Mouse (Mus musculus) myocyte (in vitro differentiated cells): ENCODE data around the gene Ints14.

ENCODE experiments used
- CEBPB ChIP-seq: IDR thresholded peaks from 2 replicates; pipeline ENCODE4 v1.6.1; 2011; ENCODE audit warnings: mild to moderate bottlenecking, moderate library complexity; ENCODE audit not compliant: poor library complexity, insufficient read depth, severe bottlenecking
- E2F4 ChIP-seq: IDR thresholded peaks from one replicate; pipeline ENCODE4 v1.6.1; 2011; ENCODE audit warnings: mild to moderate bottlenecking, control low read depth, moderate library complexity; ENCODE audit not compliant: insufficient read depth
- MAX ChIP-seq: IDR thresholded peaks from one replicate; pipeline ENCODE4 v1.6.1; 2011; ENCODE audit warnings: low read depth, mild to moderate bottlenecking, control low read depth
- MYOD1 ChIP-seq, 3 experiments: IDR thresholded peaks; one replicate each; pipeline ENCODE4 v1.6.1; 2011; ENCODE audit warnings: control low read depth in 2 of 3, low read depth in 2 of 3, mild to moderate bottlenecking in 2 of 3, moderate library complexity in 1 of 3; ENCODE audit not compliant: insufficient read length in 2 of 3, control insufficient read depth in 1 of 3
- MYOG ChIP-seq, 3 experiments: IDR thresholded peaks; one replicate each; pipeline ENCODE4 v1.6.1; 2011; ENCODE audit warnings: control low read depth in 2 of 3, low read depth in 2 of 3, mild to moderate bottlenecking in 2 of 3; ENCODE audit not compliant: insufficient read length in 2 of 3, control insufficient read depth in 1 of 3, insufficient read depth in 1 of 3
- POLR2A ChIP-seq: IDR thresholded peaks from one replicate; pipeline ENCODE4 v1.6.1; 2011; ENCODE audit warnings: low read depth, mild to moderate bottlenecking, control low read depth, moderate library complexity; ENCODE audit not compliant: insufficient read length
- POLR2AphosphoS2 ChIP-seq: IDR thresholded peaks from one replicate; pipeline ENCODE4 v1.6.1; 2011; ENCODE audit warnings: low read depth, control low read depth; ENCODE audit not compliant: insufficient read length
- TCF12 ChIP-seq: IDR thresholded peaks from one replicate; pipeline ENCODE4 v1.6.1; 2011; ENCODE audit warnings: mild to moderate bottlenecking, control low read depth; ENCODE audit not compliant: poor library complexity, insufficient read depth, severe bottlenecking
- USF1 ChIP-seq: IDR thresholded peaks from one replicate; pipeline ENCODE4 v1.6.1; 2011; ENCODE audit warnings: low read depth, mild to moderate bottlenecking, control low read depth, moderate library complexity

DNA sequence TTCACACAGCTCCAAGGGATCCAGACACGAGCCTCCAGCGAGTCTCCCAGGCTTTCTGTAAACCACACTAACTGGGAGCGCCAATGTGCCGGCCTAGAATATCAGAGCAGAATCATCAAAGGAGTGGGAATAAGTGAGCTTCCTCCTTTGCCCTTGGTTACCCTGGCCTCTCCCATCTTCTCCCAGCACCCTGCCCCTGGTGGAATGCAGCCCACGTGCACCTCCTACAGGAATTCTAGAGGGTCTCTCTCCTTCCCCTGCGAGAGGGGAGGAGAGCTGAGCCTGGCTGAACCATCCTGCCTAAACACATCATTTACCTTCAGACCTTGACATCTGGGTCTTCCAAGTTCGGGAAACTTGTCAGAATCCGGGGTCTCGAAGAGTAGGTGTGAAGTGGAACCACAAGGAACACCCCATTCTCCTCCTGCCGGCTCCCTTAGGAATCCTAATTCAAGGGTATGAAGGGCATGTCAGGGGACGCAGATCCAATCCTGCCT, 9.5 kb upstream of the Ints14 start, which contains the start of gene Slc24a1:
- no peak for TF ChIP-seq MYOD1 (IDR thresholded peaks at IDR 0.05; ENCODE audit: control insufficient read depth in 1 of 3, insufficient read length in 2 of 3, low read depth in 2 of 3)
- TF ChIP-seq MAX, result no peak
- TF ChIP-seq POLR2A, result no peak
- TF ChIP-seq POLR2AphosphoS2, result no peak
- TF ChIP-seq USF1, result no peak
- no peak for TF ChIP-seq CEBPB
- TF ChIP-seq TCF12, result no peak
- no peak for TF ChIP-seq E2F4
- TF ChIP-seq MYOG (IDR thresholded peaks at IDR 0.05; ENCODE audit: control insufficient read depth in 1 of 3, insufficient read depth in 1 of 3, insufficient read length in 2 of 3, low read depth in 2 of 3), result no peak
